Mouse (Mus musculus) C2C12 (cell line): ENCODE results near the gene Thap8.

Experiments used
- CEBPB ChIP-seq: IDR thresholded peaks from one replicate; pipeline ENCODE4 v1.6.1; 2011; ENCODE audit warnings: low read depth, mild to moderate bottlenecking, control low read depth, moderate library complexity
- CTCF ChIP-seq: IDR thresholded peaks from one replicate; pipeline ENCODE4 v1.5.1; 2011; ENCODE audit not compliant: control insufficient read depth, insufficient read depth, insufficient read length
- MAX ChIP-seq: IDR thresholded peaks from one replicate; pipeline ENCODE4 v1.6.1; 2011; ENCODE audit warnings: mild to moderate bottlenecking, control low read depth
- USF1 ChIP-seq: IDR thresholded peaks from one replicate; pipeline ENCODE4 v1.6.1; 2011; ENCODE audit warnings: low read depth, mild to moderate bottlenecking, control low read depth, moderate library complexity

DNA sequence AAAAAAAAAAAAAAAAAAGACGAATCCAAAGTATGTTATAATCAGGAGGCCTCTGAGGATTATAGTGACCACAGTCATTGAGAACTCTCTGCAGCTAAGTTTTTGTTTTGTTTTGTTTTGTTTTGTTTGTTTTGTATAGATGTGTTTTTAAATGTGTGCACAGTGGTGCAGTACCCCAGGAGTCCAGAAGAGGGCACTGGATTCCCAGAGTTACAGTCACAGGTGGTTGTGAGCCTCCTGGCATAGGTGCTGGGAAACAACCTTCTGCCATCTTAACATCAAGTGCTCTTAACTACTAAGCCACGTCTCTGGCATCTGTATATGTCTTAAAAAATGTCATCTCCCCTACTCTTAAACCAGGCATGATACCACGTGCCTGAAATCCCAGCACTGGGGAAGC lies 21.0 kb downstream of the Thap8 start:
- TF ChIP-seq CTCF, result no peak
- TF ChIP-seq CEBPB, result no peak
- TF ChIP-seq MAX, result no peak
- TF ChIP-seq USF1, result no peak
